Mouse (Mus musculus) left cerebral cortex, adult 2 months (tissue): ENCODE data around the gene Mrpl55. TPM values are rescaled to one million over a fixed set of nuclear protein-coding genes. Genes with fewer than 3 reads are reported as not detected.

Source experiments
- DNase-seq, 2 experiments: peaks; one replicate each; pipeline ENCODE4 v3.0.0; 2021 to 2022; ENCODE audit warnings: low spot score in 2 of 2, mixed read lengths in 1 of 2; ENCODE audit errors: extremely low spot score in 1 of 2
- H3K27ac ChIP-seq: fragments of 200-600 bp; 2 replicates; pipeline ENCODE4 v1.8.1; 2022
- H3K4me3 ChIP-seq: fragments of 200-600 bp; 2 replicates; pipeline ENCODE4 v1.8.1; 2022
- CTCF ChIP-seq: fragments of 200-600 bp; IDR thresholded peaks from 2 replicates; pipeline ENCODE4 v1.8.1; 2022; ENCODE audit warnings: antibody characterized with exemption, mild to moderate bottlenecking, moderate library complexity
- intact Hi-C: fragments of 180-260 bp; cut with DNase I; formaldehyde crosslinking; loops from one replicate; pipeline ENCODE4 v1.15.1; 2025
- long read RNA-seq, 2 experiments: library from polyadenylated mRNA; stranded (forward); transcript quantifications; one replicate each; pipeline ENCODE4 v2.0.0; 2021; ENCODE audit warnings: borderline mapping rate in 2 of 2
- total RNA-seq, 2 experiments: library from RNA; stranded (reverse); gene quantifications; 2 replicates each; pipeline ENCODE4 v1.2.3; 2021

Gene Mrpl55
- 10 to 100 TPM; 33.8 to 33.9 TPM for total RNA-seq
- long read RNA-seq, experiment 1, transcript Mrpl55-201 (4 exons, 940 nt), result major isoform, 11 of 26 reads
- long read RNA-seq, experiment 1, partial matches to known transcripts, result 2 of 26 reads
- long read RNA-seq, experiment 1, other reads (novel, unspliced or antisense), result 6 of 26 reads
- long read RNA-seq, experiment 2, partial matches to known transcripts, result 1 of 15 reads
- long read RNA-seq, experiment 2, other reads (novel, unspliced or antisense), result 5 of 15 reads

GRCm38 (mm10) chr11:59202081-59202995, at the start of gene Mrpl55:
TSS of gene Mrpl55 (plus strand) at chr11:59202486.
- intact Hi-C loops, result loop anchor here (1.0 kb wide), 1 partner anchor 11 kb away; no protein-coding TSS in a partner anchor
- H3K27ac ChIP-seq, result peak within 1 kb of the TSS; percentile 87
- TF ChIP-seq CTCF, result no peak; the same call in 1 of the 2 replicates
- peak; percentile 93 for DNase-seq
- peak within 1 kb of the TSS; percentile 72 for H3K4me3 ChIP-seq

- DNase-seq, result no peak
- intact Hi-C loops, result no loop called here
- TF ChIP-seq CTCF, result no peak
- no peak overlapping the region for H3K4me3 ChIP-seq
- H3K27ac ChIP-seq, result no peak overlapping the region
These were observed 48.1 kb upstream of the Mrpl55 start for GRCm38 (mm10) chr11:59154220-59154619.

DNA sequence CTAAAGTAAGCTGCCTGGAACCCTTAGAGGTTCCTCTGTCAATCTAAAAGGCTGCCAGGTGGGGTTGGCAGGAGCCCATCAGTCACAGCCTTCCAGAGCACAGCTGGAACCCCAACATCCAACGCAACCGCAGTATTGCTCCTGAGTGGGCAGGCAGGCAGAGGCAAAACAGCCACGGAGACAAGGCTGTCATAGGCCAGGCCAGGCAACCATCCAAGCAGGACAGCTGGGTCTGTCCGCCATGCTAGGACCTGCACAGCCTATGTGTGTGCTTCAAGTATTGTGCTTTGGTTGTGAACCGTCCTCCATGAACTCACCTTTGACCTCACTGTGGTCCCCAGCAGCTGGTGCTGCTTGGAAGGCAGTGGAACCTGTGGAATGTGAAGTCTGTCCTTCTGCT, 46.4 kb upstream of the Mrpl55 start:
- DNase-seq, result no peak
- Histone ChIP-seq H3K27ac (no peak overlapping the region), H3K4me3 (no peak overlapping the region)
- no peak for TF ChIP-seq CTCF
- intact Hi-C loops, result no loop called here

DNA sequence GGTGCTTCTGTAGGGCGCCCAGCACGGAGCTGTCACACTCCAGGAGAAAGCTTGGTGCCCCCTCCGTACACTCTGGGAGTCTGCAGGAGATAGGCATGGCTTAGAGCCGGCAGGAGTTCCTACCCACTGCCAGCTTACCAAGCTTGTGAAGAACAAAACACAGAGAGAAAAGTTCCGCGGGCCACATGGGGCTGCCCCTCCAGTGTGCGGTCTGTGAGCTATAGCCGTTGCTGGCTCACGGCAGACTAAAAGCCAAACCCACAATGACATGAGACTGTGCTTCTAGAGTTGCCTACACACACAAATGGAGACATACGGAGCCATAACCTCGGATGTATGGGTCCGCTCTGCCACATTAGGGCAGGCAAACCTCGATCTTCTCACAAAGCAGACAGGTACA, 43.2 kb upstream of the Mrpl55 start:
- no peak for TF ChIP-seq CTCF
- intact Hi-C loops, result no loop called here
- Histone ChIP-seq H3K27ac (no peak overlapping the region), H3K4me3 (no peak overlapping the region)
- no peak for DNase-seq

- TF ChIP-seq CTCF, result no peak
- Histone ChIP-seq H3K27ac (no peak overlapping the region), H3K4me3 (no peak overlapping the region)
- intact Hi-C loops, result no loop called here
- no peak for DNase-seq
These were observed 42.7 kb upstream of the Mrpl55 start for GRCm38 (mm10) chr11:59159558-59159957.

- Histone ChIP-seq H3K4me3 (no peak overlapping the region), H3K27ac (no peak overlapping the region)
- intact Hi-C loops, result no loop called here
These were observed 40.9 kb upstream of the Mrpl55 start for GRCm38 (mm10) chr11:59161398-59161797.

DNA sequence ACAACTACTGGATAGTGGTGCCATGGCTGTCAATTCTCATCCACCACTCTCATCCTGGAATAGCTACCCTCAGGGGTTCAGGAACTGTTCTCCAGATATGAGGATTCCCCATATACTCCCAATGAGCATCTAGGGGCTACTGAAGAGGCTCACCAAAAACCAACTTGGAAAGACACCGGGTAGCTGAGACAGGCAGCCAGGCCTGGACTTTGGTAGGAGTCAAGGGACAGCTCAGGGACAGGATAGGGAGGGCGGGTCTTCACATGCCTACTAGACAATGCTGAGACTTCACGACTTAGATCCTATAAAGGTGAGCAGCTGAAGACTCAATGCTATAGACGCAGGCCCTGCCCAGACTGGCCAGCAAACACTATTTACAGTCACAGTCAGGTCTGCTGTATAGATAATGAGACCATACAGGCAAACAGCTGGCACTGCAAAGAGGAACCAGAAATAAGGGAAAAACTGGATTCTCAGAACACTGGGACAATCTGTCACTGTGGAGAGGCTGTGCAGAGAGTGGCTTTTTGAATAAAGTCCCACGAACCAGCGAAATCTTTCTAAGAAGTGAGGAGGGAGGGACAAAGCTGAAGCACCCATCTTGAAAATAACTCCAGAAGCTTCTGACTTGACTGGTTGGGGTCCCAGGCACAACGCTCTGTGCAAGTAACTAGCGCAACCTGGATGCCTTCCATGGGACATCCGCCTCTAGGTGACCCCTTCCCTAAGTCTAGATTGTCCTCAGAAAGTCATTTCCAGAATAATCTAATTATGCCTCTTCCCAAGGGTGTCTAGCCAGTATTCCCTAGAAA, 39.6 kb upstream of the Mrpl55 start:
- DNase-seq, result no peak
- intact Hi-C loops, result loop anchor here (1.0 to 2.0 kb wide), 2 partner anchors 20 to 66 kb away; partner anchors contain the start of genes Arf1 and Gjc2
- Histone ChIP-seq H3K4me3 (peak overlapping the region; percentile 60), H3K27ac (peak overlapping the region; percentile 99)
- TF ChIP-seq CTCF, result no peak

More at GRCm38 (mm10) chr11:59161398-59161797, 40.9 kb upstream of the Mrpl55 start:
- no peak for DNase-seq
- TF ChIP-seq CTCF, result no peak; the same call in 1 of the 2 replicates

DNA sequence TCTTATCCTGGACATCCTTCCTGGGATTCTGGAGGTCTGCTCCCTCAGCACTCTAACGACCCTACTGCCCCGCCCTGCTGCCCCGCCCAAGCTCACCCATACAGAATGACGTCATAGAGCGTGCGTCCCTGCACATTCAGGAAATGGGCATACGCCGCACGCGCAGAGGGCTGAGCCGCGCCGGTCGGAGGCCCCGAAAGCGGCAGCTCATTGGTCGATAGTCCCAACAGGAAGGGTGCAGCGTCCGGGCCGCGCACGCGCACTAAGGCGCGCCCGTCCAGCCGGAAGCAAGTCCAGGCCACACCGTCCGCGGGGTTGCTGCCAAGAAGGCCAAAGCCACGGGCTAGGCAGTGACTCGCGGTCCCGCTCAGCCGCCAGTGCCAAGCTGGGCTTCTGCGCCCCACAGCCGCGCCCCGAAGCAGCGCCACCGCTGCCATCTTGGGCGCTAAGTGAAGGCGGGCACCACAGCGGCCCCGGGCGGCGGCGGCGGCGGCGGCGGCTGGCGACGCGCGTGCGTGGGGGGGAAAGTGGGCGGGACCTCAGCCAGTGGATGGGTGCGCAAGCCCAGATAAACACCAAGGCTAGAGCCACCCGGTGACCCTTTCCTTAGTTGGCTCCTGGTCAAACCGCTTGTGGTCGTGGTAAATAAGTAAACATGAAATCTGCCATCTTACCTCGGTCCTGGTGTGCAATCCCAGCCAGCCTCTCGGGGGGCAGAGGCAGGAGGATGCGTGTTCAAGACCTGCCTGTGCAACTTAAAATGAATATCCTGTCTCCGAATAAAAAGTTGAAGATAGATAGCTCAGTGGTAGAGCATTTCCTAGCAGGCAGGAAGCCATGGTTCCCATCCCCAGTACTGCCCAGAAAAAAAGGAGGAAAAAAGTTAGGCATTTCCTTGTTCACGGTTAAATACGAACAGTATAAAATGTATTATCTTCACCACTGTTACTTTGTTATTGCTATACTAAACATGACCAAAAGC, 38.7 kb upstream of the Mrpl55 start, which contains the start of gene Iba57:
Gene Iba57 (minus strand): TSS at position 485 of the 982 bp plus-strand sequence.
- DNase-seq, result peak; percentile 97 to 99
- Histone ChIP-seq H3K27ac (peak within 1 kb of the TSS; percentile 99), H3K4me3 (peak within 1 kb of the TSS; percentile 60)
- TF ChIP-seq CTCF, result peak; percentile 45
- intact Hi-C loops, result loop anchor here (1.0 to 2.0 kb wide), 2 partner anchors 19 to 65 kb away; partner anchors contain the start of genes Arf1 and Gjc2

- no peak overlapping the region for H3K4me3 ChIP-seq
These were observed 37.9 kb upstream of the Mrpl55 start for GRCm38 (mm10) chr11:59164384-59164783.

GRCm38 (mm10) chr11:59165616-59166241, 36.6 kb upstream of the Mrpl55 start:
- no peak for DNase-seq
- no peak overlapping the region for H3K4me3 ChIP-seq
- H3K27ac ChIP-seq, result no peak overlapping the region
- intact Hi-C loops, result no loop called here
- no peak for TF ChIP-seq CTCF

More at GRCm38 (mm10) chr11:59164384-59164783, 37.9 kb upstream of the Mrpl55 start:
- H3K27ac ChIP-seq, result peak overlapping the region; percentile 99
- intact Hi-C loops, result no loop called here
- DNase-seq, result no peak
- no peak for TF ChIP-seq CTCF
